Mouse (Mus musculus): Measurements from ENCODE around the gene Ikzf4. TPM values are rescaled to one million over a fixed set of nuclear protein-coding genes. Genes with fewer than 3 reads are reported as not detected.
A peak's percentile ranks its signal among the peaks of the same experiment; 100 is the strongest.

Ikzf4 gene
- polyA plus RNA-seq, 1 experiment: not detected

GRCm38 (mm10) chr10:128586546-128586945, 59.2 kb downstream of the Ikzf4 start:
- no peak overlapping the region for H3K4me3 ChIP-seq (ENCODE audit: insufficient read depth, low read depth, low read length)
- peak overlapping the region; percentile 36; the same call in 1 of the 2 replicates for H3K27ac ChIP-seq (ENCODE audit: insufficient read depth, low read depth, low read length)
- H3K4me1 ChIP-seq (ENCODE audit: control insufficient read depth, insufficient read depth, low read length): peaks cover 10% of the 10 kb centered on the region
- 10% methylated on average over 1 of the region's 1 CpGs for WGBS
- no peak for TF ChIP-seq CTCF (IDR thresholded peaks at IDR 0.05; ENCODE audit: insufficient read depth, low read depth, low read length)
- TF ChIP-seq POLR2A (IDR thresholded peaks at IDR 0.05; ENCODE audit: insufficient read depth, low read depth, low read length): no peak

GRCm38 (mm10) chr10:128584386-128584785, 61.4 kb downstream of the Ikzf4 start:
- WGBS: 24% methylated on average over 4 of the region's 4 CpGs
- Histone ChIP-seq H3K4me1 (ENCODE audit: control insufficient read depth, insufficient read depth, low read length) (peaks cover 9% of the 10 kb centered on the region), H3K27ac (ENCODE audit: insufficient read depth, low read depth, low read length) (no peak overlapping the region), H3K4me3 (ENCODE audit: insufficient read depth, low read depth, low read length) (no peak overlapping the region)
- TF ChIP-seq CTCF (IDR thresholded peaks at IDR 0.05; ENCODE audit: insufficient read depth, low read depth, low read length) (no peak), POLR2A (IDR thresholded peaks at IDR 0.05; ENCODE audit: insufficient read depth, low read depth, low read length) (no peak)

GRCm38 (mm10) chr10:128583644-128584043, 62.1 kb downstream of the Ikzf4 start:
- Histone ChIP-seq H3K4me1 (ENCODE audit: control insufficient read depth, insufficient read depth, low read length) (0 out of 2 replicates have a peak, but pooled peaks cover 2% of the 10 kb centered on the region), H3K27ac (ENCODE audit: insufficient read depth, low read depth, low read length) (no peak overlapping the region), H3K4me3 (ENCODE audit: insufficient read depth, low read depth, low read length) (no peak overlapping the region)
- 35% methylated on average over 7 of the region's 7 CpGs for WGBS
- no peak for TF ChIP-seq POLR2A (IDR thresholded peaks at IDR 0.05; ENCODE audit: insufficient read depth, low read depth, low read length)
- TF ChIP-seq CTCF (IDR thresholded peaks at IDR 0.05; ENCODE audit: insufficient read depth, low read depth, low read length): no peak

Other genes starting within 250 kb of the Ikzf4 start
- gene Slc39a5, start 244.8 kb downstream of the Ikzf4 start, polyA plus RNA-seq (2012; ENCODE audit: insufficient read depth, insufficient read length, low replicate concordance, missing spikeins): not detected in 2 replicates
- not detected in 2 replicates for gene Nabp2, start 234.5 kb downstream of the Ikzf4 start, polyA plus RNA-seq (2012; ENCODE audit: insufficient read depth, insufficient read length, low replicate concordance, missing spikeins)
- gene Rnf41, start 234.3 kb downstream of the Ikzf4 start, polyA plus RNA-seq (2012; ENCODE audit: insufficient read depth, insufficient read length, low replicate concordance, missing spikeins): 155 TPM in 1 of 2 replicates, not detected in the other
- gene Smarcc2, start 186.7 kb downstream of the Ikzf4 start, polyA plus RNA-seq (2012; ENCODE audit: insufficient read depth, insufficient read length, low replicate concordance, missing spikeins): 236 and 251 TPM in 2 replicates
- gene Myl6, start 151.8 kb downstream of the Ikzf4 start, polyA plus RNA-seq (2012; ENCODE audit: insufficient read depth, insufficient read length, low replicate concordance, missing spikeins): not detected in 2 replicates
- gene Myl6b, start 147.3 kb downstream of the Ikzf4 start, polyA plus RNA-seq (2012; ENCODE audit: insufficient read depth, insufficient read length, low replicate concordance, missing spikeins): not detected in 2 replicates
- not detected in 2 replicates for gene Esyt1, start 120.1 kb downstream of the Ikzf4 start, polyA plus RNA-seq (2012; ENCODE audit: insufficient read depth, insufficient read length, low replicate concordance, missing spikeins)
- not detected in 2 replicates for gene Zc3h10, start 98.2 kb downstream of the Ikzf4 start, polyA plus RNA-seq (2012; ENCODE audit: insufficient read depth, insufficient read length, low replicate concordance, missing spikeins)
- not detected in 2 replicates for gene Rpl41, start 96.7 kb downstream of the Ikzf4 start, polyA plus RNA-seq (2012; ENCODE audit: insufficient read depth, insufficient read length, low replicate concordance, missing spikeins)
- not detected in 2 replicates for gene Pa2g4, start 80.0 kb downstream of the Ikzf4 start, polyA plus RNA-seq (2012; ENCODE audit: insufficient read depth, insufficient read length, low replicate concordance, missing spikeins)
- gene Erbb3, start 56.3 kb downstream of the Ikzf4 start, polyA plus RNA-seq (2012; ENCODE audit: insufficient read depth, insufficient read length, low replicate concordance, missing spikeins): not detected in 2 replicates
- gene Rps26, start 19.2 kb downstream of the Ikzf4 start, polyA plus RNA-seq (2012; ENCODE audit: insufficient read depth, insufficient read length, low replicate concordance, missing spikeins): not detected in 2 replicates
- not detected in 2 replicates for gene Suox, start 28.1 kb upstream of the Ikzf4 start, polyA plus RNA-seq (2012; ENCODE audit: insufficient read depth, insufficient read length, low replicate concordance, missing spikeins)
- gene Rab5b, start 50.3 kb upstream of the Ikzf4 start, polyA plus RNA-seq (2012; ENCODE audit: insufficient read depth, insufficient read length, low replicate concordance, missing spikeins): not detected in 2 replicates
- not detected in 2 replicates for gene Pmel, start 58.2 kb upstream of the Ikzf4 start, polyA plus RNA-seq (2012; ENCODE audit: insufficient read depth, insufficient read length, low replicate concordance, missing spikeins)
- not detected in 2 replicates for gene Cdk2, start 59.0 kb upstream of the Ikzf4 start, polyA plus RNA-seq (2012; ENCODE audit: insufficient read depth, insufficient read length, low replicate concordance, missing spikeins)
- gene Dgka, start 98.9 kb upstream of the Ikzf4 start, polyA plus RNA-seq (2012; ENCODE audit: insufficient read depth, insufficient read length, low replicate concordance, missing spikeins): 167 TPM in 1 of 2 replicates, not detected in the other
- not detected in 2 replicates for gene Pym1, start 101.9 kb upstream of the Ikzf4 start, polyA plus RNA-seq (2012; ENCODE audit: insufficient read depth, insufficient read length, low replicate concordance, missing spikeins)
- gene Mmp19, start 144.9 kb upstream of the Ikzf4 start, polyA plus RNA-seq (2012; ENCODE audit: insufficient read depth, insufficient read length, low replicate concordance, missing spikeins): not detected in 2 replicates
- not detected in 2 replicates for gene Dnajc14, start 158.1 kb upstream of the Ikzf4 start, polyA plus RNA-seq (2012; ENCODE audit: insufficient read depth, insufficient read length, low replicate concordance, missing spikeins)
- gene Tmem198b, start 158.4 kb upstream of the Ikzf4 start, polyA plus RNA-seq (2012; ENCODE audit: insufficient read depth, insufficient read length, low replicate concordance, missing spikeins): not detected in 2 replicates
- not detected in 2 replicates for gene Sarnp, start 171.3 kb upstream of the Ikzf4 start, polyA plus RNA-seq (2012; ENCODE audit: insufficient read depth, insufficient read length, low replicate concordance, missing spikeins)
- not detected in 2 replicates for gene Ormdl2, start 175.7 kb upstream of the Ikzf4 start, polyA plus RNA-seq (2012; ENCODE audit: insufficient read depth, insufficient read length, low replicate concordance, missing spikeins)
- not detected in 2 replicates for gene Gdf11, start 245.7 kb upstream of the Ikzf4 start, polyA plus RNA-seq (2012; ENCODE audit: insufficient read depth, insufficient read length, low replicate concordance, missing spikeins)